Mouse (Mus musculus): ENCODE measurements around the gene Map3k21. TPM values are rescaled to one million over a fixed set of nuclear protein-coding genes. Genes with fewer than 3 reads are reported as not detected.

Gene Map3k21
- polyA plus RNA-seq, 1 experiment: not detected

DNA sequence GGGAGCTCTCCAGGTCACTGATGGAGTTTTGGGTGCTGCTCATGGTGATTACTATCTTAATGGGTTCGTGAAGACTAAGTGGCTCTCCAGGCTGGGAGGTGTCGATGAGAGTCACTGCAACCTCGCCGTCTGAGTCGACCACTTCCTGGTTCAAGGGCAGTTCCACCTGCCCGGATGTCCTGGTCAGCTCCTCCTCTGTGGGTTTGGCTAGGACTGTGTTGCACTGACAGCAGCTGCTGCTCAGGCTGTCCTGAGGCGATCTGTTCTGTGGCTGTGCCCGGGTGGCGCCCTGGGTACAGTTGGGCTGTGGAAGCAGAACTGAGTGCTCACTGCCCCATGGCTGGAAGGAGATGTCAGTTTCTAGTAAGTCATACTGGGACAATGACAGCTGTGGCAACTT is 22.7 kb upstream of the Map3k21 start:
- no peak for TF ChIP-seq TAL1 (IDR thresholded peaks at IDR 0.05; ENCODE audit: low read length)
- TF ChIP-seq GATA1 (IDR thresholded peaks at IDR 0.05; ENCODE audit: low read length): no peak

DNA sequence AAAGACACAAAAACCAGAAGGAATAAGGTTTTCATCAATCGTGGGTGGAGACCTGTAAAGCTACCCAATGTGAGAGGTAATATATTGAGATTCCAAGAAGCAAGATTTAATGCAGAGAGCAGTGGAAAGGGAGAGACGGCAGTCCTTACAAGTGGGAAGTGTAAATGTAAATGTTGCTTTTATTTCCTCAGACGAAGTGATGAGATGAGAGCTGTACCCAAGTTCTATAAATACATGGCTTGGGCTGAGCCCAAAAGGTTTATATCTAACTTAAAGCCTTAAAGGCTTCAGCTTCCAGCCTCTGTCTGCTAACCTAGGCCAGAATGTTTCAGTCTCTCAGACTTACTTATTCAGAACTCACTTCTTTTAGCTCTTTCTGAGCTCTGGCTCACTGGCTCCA is 20.3 kb upstream of the Map3k21 start:
- H3K4me1 ChIP-seq (ENCODE audit: control insufficient read depth): no peaks in the 10 kb centered on the region
- TF ChIP-seq GATA1 (IDR thresholded peaks at IDR 0.05; ENCODE audit: low read length): no peak
- TF ChIP-seq TAL1 (IDR thresholded peaks at IDR 0.05; ENCODE audit: low read length): no peak

More for the DNA sequence above, 22.7 kb upstream of the Map3k21 start:
- Histone ChIP-seq H3K4me3 (replicated peaks) (no peak overlapping the region), H3K4me1 (ENCODE audit: control insufficient read depth) (no peaks in the 10 kb centered on the region), H3K9me3 (ENCODE audit: control insufficient read depth, low read length) (no peaks in the 10 kb centered on the region; the same call in 1 of the 2 replicates), H3K36me3 (ENCODE audit: control insufficient read depth) (no peaks in the 10 kb centered on the region), H3K27me3 (ENCODE audit: control insufficient read depth) (no peaks in the 10 kb centered on the region)

DNA sequence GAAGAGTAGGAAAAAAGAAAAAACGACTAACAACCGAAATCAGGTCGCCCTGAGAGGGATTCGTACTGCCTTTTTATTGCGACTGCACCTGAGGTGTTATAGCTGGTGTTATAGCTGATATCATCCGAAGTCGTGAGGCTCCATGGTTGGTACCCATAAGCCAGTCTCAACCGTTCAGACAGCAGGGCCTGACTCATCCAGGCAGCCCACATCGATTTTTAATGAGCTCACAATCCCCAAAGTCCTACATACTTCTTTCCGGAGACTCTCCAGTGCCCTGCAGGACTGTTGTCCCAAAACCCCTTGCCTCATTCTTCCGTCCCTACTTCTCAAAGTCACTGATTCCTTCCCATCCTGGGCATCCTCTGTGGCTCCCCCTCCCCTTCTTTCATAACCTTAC is 12.9 kb upstream of the Map3k21 start:
- TF ChIP-seq TAL1 (IDR thresholded peaks at IDR 0.05; ENCODE audit: low read length): no peak
- no peak for TF ChIP-seq GATA1 (IDR thresholded peaks at IDR 0.05; ENCODE audit: low read length)
- Histone ChIP-seq H3K9me3 (ENCODE audit: control insufficient read depth, low read length) (no peaks in the 10 kb centered on the region), H3K36me3 (ENCODE audit: control insufficient read depth) (no peaks in the 10 kb centered on the region), H3K4me1 (ENCODE audit: control insufficient read depth) (0 out of 2 replicates have a peak, but pooled peaks cover 2% of the 10 kb centered on the region), H3K27me3 (ENCODE audit: control insufficient read depth) (peaks cover 20% of the 10 kb centered on the region), H3K4me3 (replicated peaks) (no peak overlapping the region)

More for the DNA sequence above, 20.3 kb upstream of the Map3k21 start:
- no peaks in the 10 kb centered on the region; the same call in 1 of the 2 replicates for H3K9me3 ChIP-seq (ENCODE audit: control insufficient read depth, low read length)
- H3K36me3 ChIP-seq (ENCODE audit: control insufficient read depth): no peaks in the 10 kb centered on the region
- no peak overlapping the region for H3K4me3 ChIP-seq (replicated peaks)
- H3K27me3 ChIP-seq (ENCODE audit: control insufficient read depth): no peaks in the 10 kb centered on the region

DNA sequence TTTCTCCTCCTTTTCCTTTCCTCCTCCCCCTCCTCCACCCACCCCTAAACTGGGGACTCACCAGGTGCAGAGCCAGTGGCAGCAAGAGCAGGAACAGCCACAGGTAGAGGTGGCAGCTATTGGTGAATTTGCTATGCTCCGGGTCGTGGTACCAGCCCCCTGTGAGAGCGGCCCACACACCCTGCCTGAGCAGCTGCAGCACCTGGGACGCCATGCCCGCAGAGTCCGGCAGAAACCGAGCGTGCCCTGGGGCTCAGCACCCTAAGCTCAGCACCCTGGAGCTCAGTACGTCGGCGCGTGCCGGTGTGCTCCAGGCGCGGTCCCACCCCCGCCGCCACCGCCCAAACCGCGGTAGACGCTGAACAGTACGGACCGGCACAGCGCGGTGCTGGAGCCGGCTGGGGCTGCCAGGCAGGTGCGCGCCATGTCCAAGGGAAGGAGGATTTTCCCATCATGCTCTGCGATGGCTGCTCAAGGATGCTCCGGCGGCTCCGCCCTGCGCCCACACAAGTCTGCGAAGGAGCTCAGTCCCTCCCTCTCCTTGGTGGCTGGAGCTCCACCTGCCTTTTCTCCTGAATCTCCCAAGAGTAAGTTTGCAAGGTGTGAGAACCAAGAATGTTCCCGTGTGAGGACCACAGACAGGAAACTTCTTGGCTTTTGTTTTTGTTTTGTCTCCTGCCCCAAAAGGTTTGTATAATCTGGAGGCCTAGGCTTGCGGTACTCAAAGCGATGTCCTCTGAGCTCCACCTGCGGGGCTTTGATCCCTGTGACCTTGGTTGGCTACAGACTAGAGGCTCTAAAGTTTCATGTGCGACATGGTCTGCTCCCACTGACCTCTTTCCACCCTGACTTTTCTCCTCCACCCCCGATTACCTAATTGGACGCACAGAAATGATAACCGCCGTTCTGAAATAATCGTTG is 12.1 kb upstream of the Map3k21 start, which contains the start of gene Pcnx2:
Gene Pcnx2, minus strand, starts transcription at position 450 of the 921 bp plus-strand sequence.
- no peak within 1 kb of the TSS for H3K4me3 ChIP-seq (replicated peaks)
- TF ChIP-seq GATA1 (IDR thresholded peaks at IDR 0.05; ENCODE audit: low read length) (no peak), TAL1 (IDR thresholded peaks at IDR 0.05; ENCODE audit: low read length) (no peak)
- H3K4me1 ChIP-seq (ENCODE audit: control insufficient read depth): 0 out of 2 replicates have a peak, but pooled peaks cover 2% of the 10 kb centered on the region
- peaks cover 20% of the 10 kb centered on the region for H3K27me3 ChIP-seq (ENCODE audit: control insufficient read depth)
- H3K36me3 ChIP-seq (ENCODE audit: control insufficient read depth): no peaks in the 10 kb centered on the region
- no peaks in the 10 kb centered on the region for H3K9me3 ChIP-seq (ENCODE audit: control insufficient read depth, low read length)

DNA sequence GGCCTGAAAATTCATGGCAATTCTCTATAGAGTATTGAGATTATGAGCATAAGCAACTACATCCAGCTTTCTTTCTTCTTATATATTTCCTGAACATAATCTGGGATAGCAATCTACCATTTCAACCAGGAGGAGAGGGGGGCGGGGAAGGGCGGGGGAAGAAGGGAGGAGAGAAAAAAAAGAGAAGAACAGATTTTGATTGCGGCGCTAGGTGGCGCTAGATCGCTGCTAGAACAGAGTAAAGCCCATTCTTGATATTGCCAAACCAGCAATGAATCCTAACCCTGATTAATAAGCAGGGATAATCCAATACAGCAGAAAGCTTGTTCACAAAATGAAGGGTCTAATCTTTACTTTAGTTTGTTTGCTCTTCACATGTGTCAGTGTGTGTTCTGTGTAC is 11.4 kb upstream of the Map3k21 start:
- H3K27me3 ChIP-seq (ENCODE audit: control insufficient read depth): peaks cover 20% of the 10 kb centered on the region
- no peaks in the 10 kb centered on the region for H3K9me3 ChIP-seq (ENCODE audit: control insufficient read depth, low read length)
- H3K36me3 ChIP-seq (ENCODE audit: control insufficient read depth): no peaks in the 10 kb centered on the region
- H3K4me1 ChIP-seq (ENCODE audit: control insufficient read depth): 0 out of 2 replicates have a peak, but pooled peaks cover 2% of the 10 kb centered on the region
- H3K4me3 ChIP-seq (replicated peaks): no peak overlapping the region
- TF ChIP-seq TAL1 (IDR thresholded peaks at IDR 0.05; ENCODE audit: low read length): no peak
- TF ChIP-seq GATA1 (IDR thresholded peaks at IDR 0.05; ENCODE audit: low read length): no peak

DNA sequence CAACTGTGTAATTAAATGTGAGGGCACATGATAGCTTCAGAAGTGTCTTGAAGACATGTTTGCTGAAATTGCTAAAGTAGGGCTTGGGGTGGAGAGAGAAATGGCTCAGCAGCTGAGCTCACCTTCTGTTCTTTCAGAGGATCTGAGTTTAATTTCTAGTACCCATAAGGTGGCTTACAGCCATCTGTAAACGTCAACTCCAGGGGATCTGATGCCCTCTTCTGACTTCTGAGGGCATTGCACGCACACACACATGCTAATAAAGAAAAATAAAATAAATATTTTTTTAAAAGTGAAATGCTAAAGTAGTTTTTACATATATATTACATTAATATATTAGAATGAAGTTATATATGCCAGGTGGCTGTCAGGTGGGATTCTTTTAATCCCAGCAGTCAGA is 9.1 kb upstream of the Map3k21 start:
- Histone ChIP-seq H3K4me3 (replicated peaks) (no peak overlapping the region), H3K36me3 (ENCODE audit: control insufficient read depth) (no peaks in the 10 kb centered on the region), H3K27me3 (ENCODE audit: control insufficient read depth) (peaks cover 20% of the 10 kb centered on the region), H3K4me1 (ENCODE audit: control insufficient read depth) (0 out of 2 replicates have a peak, but pooled peaks cover 2% of the 10 kb centered on the region), H3K9me3 (ENCODE audit: control insufficient read depth, low read length) (no peaks in the 10 kb centered on the region)
- TF ChIP-seq GATA1 (IDR thresholded peaks at IDR 0.05; ENCODE audit: low read length) (no peak), TAL1 (IDR thresholded peaks at IDR 0.05; ENCODE audit: low read length) (no peak)

DNA sequence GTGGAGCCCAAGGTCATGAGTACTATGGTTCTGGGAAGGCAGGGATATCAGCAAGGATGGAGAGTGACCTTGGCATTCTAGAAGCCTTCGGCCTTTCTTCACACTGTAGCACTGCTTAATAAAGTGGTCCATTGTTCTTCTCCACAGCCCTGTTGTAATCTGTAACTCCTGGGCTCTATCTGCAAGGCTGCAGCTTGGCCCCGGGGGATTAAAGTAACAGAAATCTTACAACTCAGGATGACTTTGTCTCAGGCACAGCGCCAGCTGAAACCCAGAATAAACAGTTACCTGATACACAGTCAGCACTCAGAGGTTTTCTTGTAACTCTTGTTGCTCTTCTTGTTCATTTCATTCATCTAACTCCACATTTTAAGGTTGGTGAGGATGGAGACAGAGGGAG is 7.7 kb upstream of the Map3k21 start:
- peaks cover 12% of the 10 kb centered on the region for H3K27me3 ChIP-seq (ENCODE audit: control insufficient read depth)
- TF ChIP-seq GATA1 (IDR thresholded peaks at IDR 0.05; ENCODE audit: low read length) (no peak), TAL1 (IDR thresholded peaks at IDR 0.05; ENCODE audit: low read length) (no peak)

DNA sequence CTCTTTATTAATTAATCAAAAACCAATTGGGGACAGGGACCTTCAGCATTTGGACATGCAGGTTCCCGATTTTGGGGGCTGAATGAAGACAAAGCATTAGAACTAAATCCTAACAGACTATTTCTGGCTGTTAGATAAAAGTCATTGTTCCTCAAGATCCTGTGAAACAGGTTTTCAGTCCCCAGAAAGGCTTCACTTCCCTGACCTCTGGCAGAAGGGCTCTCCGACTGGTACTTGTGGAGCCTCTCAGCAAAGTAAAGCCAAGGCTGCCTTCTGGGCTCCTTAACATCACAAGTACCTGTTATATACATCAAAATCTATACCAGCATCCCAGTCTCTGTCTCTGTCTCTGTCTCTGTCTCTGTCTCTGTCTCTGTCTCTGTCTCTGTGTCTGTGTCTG is 4.9 kb upstream of the Map3k21 start:
- H3K36me3 ChIP-seq (ENCODE audit: control insufficient read depth): no peaks in the 10 kb centered on the region
- no peak overlapping the region for H3K4me3 ChIP-seq (replicated peaks)
- peaks cover 17% of the 10 kb centered on the region for H3K27me3 ChIP-seq (ENCODE audit: control insufficient read depth)
- no peak for TF ChIP-seq TAL1 (IDR thresholded peaks at IDR 0.05; ENCODE audit: low read length)
- no peak for TF ChIP-seq GATA1 (IDR thresholded peaks at IDR 0.05; ENCODE audit: low read length)
- no peaks in the 10 kb centered on the region for H3K4me1 ChIP-seq (ENCODE audit: control insufficient read depth)
- no peaks in the 10 kb centered on the region for H3K9me3 ChIP-seq (ENCODE audit: control insufficient read depth, low read length)

More for the DNA sequence above, 7.7 kb upstream of the Map3k21 start:
- H3K36me3 ChIP-seq (ENCODE audit: control insufficient read depth): no peaks in the 10 kb centered on the region
- H3K4me1 ChIP-seq (ENCODE audit: control insufficient read depth): 0 out of 2 replicates have a peak, but pooled peaks cover 2% of the 10 kb centered on the region
- no peaks in the 10 kb centered on the region for H3K9me3 ChIP-seq (ENCODE audit: control insufficient read depth, low read length)
- H3K4me3 ChIP-seq (replicated peaks): no peak overlapping the region

DNA sequence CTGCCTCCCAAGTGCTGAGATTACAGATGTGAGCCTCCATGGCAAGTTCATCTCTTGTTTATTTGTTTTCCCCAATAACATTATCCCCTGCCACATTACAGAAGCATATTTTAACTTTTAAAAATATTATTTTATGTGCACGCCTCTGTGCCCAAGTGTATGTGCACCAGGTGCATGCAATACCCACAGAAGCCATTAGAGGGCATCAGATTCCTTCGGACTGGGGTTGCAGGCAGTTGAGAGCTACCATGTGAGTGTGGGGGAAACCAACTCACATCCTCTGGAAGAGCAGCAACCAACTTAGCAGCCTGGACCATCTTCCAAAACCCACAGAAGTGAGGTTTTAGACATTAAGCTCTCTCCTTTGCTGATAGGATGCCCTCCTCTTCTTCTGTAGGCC is 2.9 kb upstream of the Map3k21 start:
- Histone ChIP-seq H3K9me3 (ENCODE audit: control insufficient read depth, low read length) (no peaks in the 10 kb centered on the region), H3K27me3 (ENCODE audit: control insufficient read depth) (peaks cover 37% of the 10 kb centered on the region), H3K4me3 (replicated peaks) (no peak overlapping the region), H3K4me1 (ENCODE audit: control insufficient read depth) (no peaks in the 10 kb centered on the region), H3K36me3 (ENCODE audit: control insufficient read depth) (no peaks in the 10 kb centered on the region)
- no peak for TF ChIP-seq TAL1 (IDR thresholded peaks at IDR 0.05; ENCODE audit: low read length)
- TF ChIP-seq GATA1 (IDR thresholded peaks at IDR 0.05; ENCODE audit: low read length): no peak

All from erythroblast, embryonic 14.5 days (primary cell).